Mouse (Mus musculus) limb, embryonic 14.5 days (tissue): Measurements from ENCODE around the gene Gm20388. TPM values are rescaled to one million over a fixed set of nuclear protein-coding genes. Genes with fewer than 3 reads are reported as not detected.

Source experiments
- ATAC-seq: fragments of 200-750 bp; cut with Nextera tagmentation; 2 replicates; pipeline ENCODE4 v1.8.0; 2017; ENCODE audit warnings: low read depth, moderate number of reproducible peaks, moderate TSS enrichment; ENCODE audit not compliant: low FRiP score
- DNase-seq: peaks from one replicate; pipeline ENCODE4 v3.0.0-alpha.2; 2015; ENCODE audit warnings: low spot score
- H3K27ac ChIP-seq: fragments of 300-500 bp; sonication (generic); replicated peaks from 2 replicates; pipeline ENCODE4 v1.5.1; 2014; ENCODE audit warnings: low read depth, mild to moderate bottlenecking, low read length, moderate library complexity, mixed read lengths
- H3K27me3 ChIP-seq: fragments of 300-500 bp; sonication (generic); 2 replicates; pipeline ENCODE4 v1.6.1; 2014; ENCODE audit warnings: low read length, mixed read lengths; ENCODE audit not compliant: control insufficient read depth, insufficient read depth
- H3K36me3 ChIP-seq: fragments of 300-500 bp; sonication (generic); 2 replicates; pipeline ENCODE4 v1.6.1; 2014; ENCODE audit warnings: mild to moderate bottlenecking, low read length, moderate library complexity, mixed read lengths; ENCODE audit not compliant: control insufficient read depth, insufficient read depth
- H3K4me1 ChIP-seq: fragments of 300-500 bp; sonication (generic); 2 replicates; pipeline ENCODE4 v1.6.1; 2014; ENCODE audit warnings: antibody characterized with exemption, low read length, mixed read lengths; ENCODE audit not compliant: control insufficient read depth, insufficient read depth
- H3K4me2 ChIP-seq: fragments of 300-500 bp; sonication (generic); replicated peaks from 2 replicates; pipeline ENCODE4 v1.6.1; 2014; ENCODE audit warnings: low read depth, mild to moderate bottlenecking, low read length, moderate library complexity; ENCODE audit not compliant: severe bottlenecking
- H3K4me3 ChIP-seq: fragments of 300-500 bp; sonication (generic); replicated peaks from 2 replicates; pipeline ENCODE4 v1.5.1; 2014; ENCODE audit warnings: low read length
- H3K9ac ChIP-seq: fragments of 300-500 bp; sonication (generic); 2 replicates; pipeline ENCODE4 v1.6.1; 2014; ENCODE audit warnings: mild to moderate bottlenecking, low read depth, low read length, moderate library complexity; ENCODE audit not compliant: severe bottlenecking
- H3K9me3 ChIP-seq: fragments of 300-500 bp; sonication (generic); 2 replicates; pipeline ENCODE4 v1.6.1; 2016; ENCODE audit warnings: low read length; ENCODE audit not compliant: control insufficient read depth
- POLR2A ChIP-seq: fragments of 200-500 bp; IDR thresholded peaks from 2 replicates; pipeline ENCODE4 v1.8.0; 2012; ENCODE audit warnings: inconsistent platforms, mild to moderate bottlenecking, moderate library complexity, borderline replicate concordance; ENCODE audit not compliant: insufficient read depth, insufficient read length; ENCODE audit errors: extremely low read depth
- WGBS: fragments of 180-500 bp; shearing (Covaris S2); extraction: QIAGEN DNeasy Blood & Tissue Kit; methylation state at CpG from one replicate; pipeline ENCODE4 v1.1.7; 2014; 5-methylcytosine and 5-hydroxymethylcytosine counted together
- polyA plus RNA-seq, 2 experiments: library from polyadenylated mRNA; depleted of rRNA in 1 of 2; stranded (reverse) in 1 of 2; unstranded in 1 of 2; fragments of >200 nt; fragmentation: Nextera tagmentation in 1 of 2; extraction: Ambion mirVana in 1 of 2; gene quantifications; 2 replicates each; pipeline versions ENCODE4 v1.2.1 to v1.2.3; 2012 to 2014

Gm20388 gene
- polyA plus RNA-seq, 2 experiments: 1.9 to 49.9 TPM

DNA sequence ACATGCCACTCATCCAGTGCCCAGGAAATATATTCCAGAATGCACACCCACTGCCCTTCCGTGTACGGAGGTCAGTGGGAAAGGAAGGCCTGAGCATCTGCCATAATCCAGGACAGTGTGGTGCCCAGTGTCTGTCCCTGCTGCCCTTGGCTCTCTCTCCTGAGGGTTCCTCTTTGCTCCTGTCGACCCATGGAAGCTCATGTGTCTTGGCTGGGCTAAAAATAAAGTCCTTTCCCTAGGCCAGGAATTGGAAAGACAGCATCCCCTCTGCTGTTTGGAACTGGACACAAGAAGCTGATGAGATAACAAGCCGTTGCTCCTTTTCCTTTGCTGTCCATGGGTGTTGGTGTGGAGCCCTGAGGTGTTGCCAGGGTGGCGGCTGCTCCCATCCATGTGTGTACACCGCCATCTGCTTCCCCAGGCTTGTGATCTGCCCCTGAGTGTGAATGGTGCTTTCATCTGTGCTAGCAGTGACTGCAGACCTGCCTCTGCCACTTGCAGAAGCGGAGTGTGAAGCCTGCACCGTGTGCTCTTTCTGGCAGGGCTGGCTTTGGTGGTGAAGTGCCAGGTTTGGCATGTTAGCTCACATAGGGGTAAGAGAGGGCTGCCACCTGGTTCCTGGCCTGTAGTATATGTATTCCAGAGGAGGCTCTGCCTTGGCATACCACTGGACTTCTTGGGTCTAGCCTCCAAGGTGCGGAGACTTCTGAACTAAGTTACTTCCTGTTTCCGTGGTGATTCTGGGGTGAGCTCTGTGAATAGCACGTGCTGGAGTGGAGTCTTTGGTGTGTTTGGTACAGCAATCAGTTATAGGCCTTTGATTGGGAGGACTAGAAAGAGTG lies 4371.3 kb downstream of the Gm20388 start:
- Histone ChIP-seq H3K27ac (no peak overlapping the region), H3K27me3 (no peaks in the 10 kb centered on the region), H3K36me3 (no peaks in the 10 kb centered on the region), H3K4me3 (no peak overlapping the region), H3K4me2 (no peak overlapping the region), H3K9me3 (no peaks in the 10 kb centered on the region), H3K9ac (no peak overlapping the region), H3K4me1 (peaks cover 38% of the 10 kb centered on the region)
- ATAC-seq: no peak
- TF ChIP-seq POLR2A: no peak
- DNase-seq: no peak
- WGBS: 77% methylated on average over 11 of the region's 11 CpGs

DNA sequence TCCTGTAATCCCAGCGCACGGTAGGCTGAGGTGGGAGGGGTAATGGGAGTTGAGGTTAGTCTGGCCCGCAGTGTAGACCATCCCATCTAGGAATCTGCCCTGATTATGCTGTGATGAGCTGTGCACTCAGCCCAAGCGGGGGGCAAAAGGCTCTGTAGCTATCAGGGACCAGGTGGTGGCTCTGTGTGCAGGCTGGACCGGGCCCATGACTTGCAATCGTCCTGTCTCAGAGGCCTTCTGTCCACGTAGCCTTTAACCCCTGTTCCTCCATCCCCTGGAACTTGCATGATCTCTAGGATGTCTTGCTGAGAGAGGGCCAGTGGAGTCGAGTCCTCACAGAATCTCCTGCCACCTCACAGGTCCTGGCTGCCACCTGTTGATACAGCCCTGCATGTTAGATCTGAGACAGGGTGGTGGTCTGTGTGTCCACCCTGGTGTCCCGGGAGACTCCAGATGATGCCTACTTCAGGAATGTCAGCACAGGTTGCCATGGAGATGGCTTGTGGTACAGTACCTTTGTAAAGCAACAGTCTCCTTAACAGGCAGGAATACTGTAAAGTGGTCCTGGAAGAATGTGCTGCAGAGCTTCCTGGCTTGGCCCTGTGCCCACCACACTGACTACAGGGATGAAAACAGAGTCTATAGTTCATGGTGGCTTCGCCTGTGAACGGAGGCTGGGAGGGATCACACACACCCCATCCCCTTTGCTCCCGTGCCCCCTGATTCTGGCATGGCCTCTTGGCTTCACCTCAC lies 4372.4 kb downstream of the Gm20388 start:
- no peaks in the 10 kb centered on the region for H3K9me3 ChIP-seq
- no peak overlapping the region for H3K4me3 ChIP-seq
- no peak overlapping the region for H3K9ac ChIP-seq
- ATAC-seq (peak; percentile 54; the same call in 1 of the 2 replicates), DNase-seq (no peak)
- 68% methylated on average over 11 of the region's 12 CpGs for WGBS
- H3K4me2 ChIP-seq: no peak overlapping the region
- no peak for TF ChIP-seq POLR2A
- no peaks in the 10 kb centered on the region for H3K36me3 ChIP-seq
- no peaks in the 10 kb centered on the region for H3K27me3 ChIP-seq
- no peak overlapping the region; the same call in 1 of the 2 replicates for H3K27ac ChIP-seq
- H3K4me1 ChIP-seq: peaks cover 38% of the 10 kb centered on the region

DNA sequence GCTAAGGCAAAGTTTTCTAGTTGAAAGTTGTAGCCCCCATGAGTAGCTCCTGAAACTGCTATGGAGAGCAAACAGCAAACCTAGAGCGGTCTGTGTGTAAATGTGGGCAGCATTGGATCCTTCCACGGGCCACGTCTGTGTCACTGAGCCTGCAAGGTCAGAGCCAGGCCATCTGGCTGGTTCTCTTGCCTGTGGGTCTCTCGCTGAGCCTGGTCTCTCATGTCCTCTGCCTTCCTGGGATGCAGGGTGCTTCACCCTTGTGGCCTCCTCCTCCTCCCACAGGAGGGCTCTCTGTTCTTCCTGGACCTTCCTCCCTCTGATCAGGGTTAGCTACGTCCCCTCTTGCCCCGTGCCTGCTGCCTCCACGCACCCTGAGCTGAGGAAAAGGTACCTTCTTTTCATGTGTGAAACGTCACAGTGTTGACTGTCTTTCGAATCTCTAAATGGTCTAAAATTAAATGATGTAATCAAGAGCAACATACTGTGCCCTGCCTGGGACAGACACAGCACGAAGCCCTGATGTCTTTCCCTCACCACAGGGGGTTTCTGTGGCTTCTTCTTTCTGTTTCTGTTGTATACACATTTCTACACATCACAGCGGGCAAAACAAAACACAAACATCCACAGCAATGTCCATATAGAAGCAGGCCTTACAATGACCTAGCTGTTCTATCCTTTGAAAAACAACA lies 4373.1 kb downstream of the Gm20388 start:
- Histone ChIP-seq H3K27ac (peak overlapping the region; percentile 68), H3K4me1 (peaks cover 38% of the 10 kb centered on the region), H3K27me3 (no peaks in the 10 kb centered on the region), H3K4me2 (no peak overlapping the region), H3K9me3 (no peaks in the 10 kb centered on the region), H3K36me3 (no peaks in the 10 kb centered on the region), H3K9ac (peak overlapping the region; percentile 18; the same call in 1 of the 2 replicates), H3K4me3 (no peak overlapping the region)
- no peak for TF ChIP-seq POLR2A
- DNase-seq (no peak), ATAC-seq (no peak)
- 67% methylated on average over 11 of the region's 11 CpGs for WGBS

DNA sequence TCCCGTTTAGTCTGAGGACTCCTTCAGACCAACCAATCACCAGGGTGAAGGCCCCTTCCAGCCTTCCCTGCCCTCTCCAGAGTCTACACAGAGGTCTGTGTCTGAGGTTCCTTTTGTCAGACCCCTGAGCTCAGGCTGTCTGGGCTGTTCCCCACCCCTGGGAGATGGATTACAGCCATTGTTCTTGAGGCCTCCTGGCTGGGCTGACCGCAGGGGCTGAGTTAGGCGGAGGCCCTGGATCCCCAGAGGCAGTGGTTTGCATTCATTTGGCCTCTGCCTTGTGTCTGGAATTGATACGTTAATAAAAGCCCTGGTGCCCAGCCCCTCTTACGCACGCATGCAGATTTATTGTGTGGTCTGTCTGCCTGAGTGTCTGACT lies 4373.7 kb downstream of the Gm20388 start:
- no peaks in the 10 kb centered on the region for H3K9me3 ChIP-seq
- 0 out of 2 replicates have a peak, but pooled peaks have one; percentile 11 for ATAC-seq
- H3K9ac ChIP-seq: no peak overlapping the region
- peaks cover 38% of the 10 kb centered on the region for H3K4me1 ChIP-seq
- H3K27me3 ChIP-seq: no peaks in the 10 kb centered on the region
- DNase-seq: peak; percentile 29
- 7% methylated on average over 6 of the region's 6 CpGs for WGBS
- TF ChIP-seq POLR2A: no peak
- H3K4me2 ChIP-seq: no peak overlapping the region
- no peak overlapping the region for H3K4me3 ChIP-seq
- peak overlapping the region; percentile 68 for H3K27ac ChIP-seq
- H3K36me3 ChIP-seq: no peaks in the 10 kb centered on the region

DNA sequence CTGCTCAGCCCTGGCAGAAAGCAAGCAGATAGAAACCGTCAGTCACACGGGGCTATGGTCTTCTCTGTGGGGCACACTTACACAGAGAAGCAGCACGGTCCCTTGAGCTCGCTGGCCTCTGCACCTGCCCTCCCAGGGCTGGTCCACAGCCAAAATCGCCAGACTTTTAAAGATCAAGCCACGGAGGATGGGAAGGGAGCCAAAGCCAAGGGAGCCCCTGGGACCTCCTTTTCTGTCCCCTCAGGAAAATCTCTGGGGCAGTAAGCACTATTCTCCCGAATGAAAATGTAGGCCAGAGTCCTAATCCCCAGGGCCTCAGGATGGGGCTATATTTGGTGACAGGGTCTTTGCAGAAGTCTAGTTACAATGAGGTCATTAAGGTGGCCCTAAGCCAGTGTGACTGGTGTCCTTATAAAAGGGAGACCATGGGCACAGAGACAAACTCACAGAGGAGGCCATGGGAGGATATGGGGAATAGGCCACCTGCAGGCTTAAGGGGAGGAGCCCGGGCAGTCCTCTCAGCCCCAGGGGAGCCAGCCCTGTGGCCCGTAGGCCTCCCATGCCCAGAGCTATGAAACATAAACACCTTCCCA lies 4374.4 kb downstream of the Gm20388 start:
- TF ChIP-seq POLR2A: no peak
- no peak overlapping the region for H3K4me2 ChIP-seq
- H3K4me1 ChIP-seq: peaks cover 38% of the 10 kb centered on the region
- no peaks in the 10 kb centered on the region for H3K27me3 ChIP-seq
- no peak overlapping the region for H3K4me3 ChIP-seq
- H3K27ac ChIP-seq: 0 out of 2 replicates have a peak overlapping the region, but pooled peaks have one; percentile 68
- H3K9me3 ChIP-seq: no peaks in the 10 kb centered on the region
- WGBS: 51% methylated on average over 9 of the region's 9 CpGs
- no peak overlapping the region for H3K9ac ChIP-seq
- H3K36me3 ChIP-seq: no peaks in the 10 kb centered on the region
- no peak for ATAC-seq
- no peak for DNase-seq
